ENCODE assay signal across 9 mouse cellular contexts in genomic region chr4:138272011-138272997, GRCm38 (mm10). TPM values are rescaled to one million over a fixed set of nuclear protein-coding genes. Genes with fewer than 3 reads are reported as not detected.
DNase-seq lines count a peak whose midpoint lies in the region; ATAC-seq lines count a peak whose summit lies in the region.
"Had no signal": no experiment of that assay in that cellular context is flagged by ENCODE, and none has a peak within 500 bp of the region (broad histone marks: within the 10 kb centered on the region; RNA-seq: fewer than 3 reads in every experiment).

No protein-coding gene starts in this region.

- no peaks in the 10 kb centered on the region for H3K27me3 ChIP-seq in kidney, embryonic 14.5 days (ENCODE audit: control insufficient read depth, insufficient read depth, low read length)
- H3K27me3 ChIP-seq in embryonic facial prominence, embryonic 15.5 days: no peaks in the 10 kb centered on the region
- no peaks in the 10 kb centered on the region for H3K27me3 ChIP-seq in intestine, embryonic 15.5 days (replicated peaks)

- 65% methylated on average over 14 of the region's 14 CpGs for WGBS in kidney, embryonic 14.5 days
- 52% methylated on average over 14 of the region's 14 CpGs for WGBS in embryonic facial prominence, embryonic 15.5 days
- WGBS in intestine, embryonic 15.5 days: 58% methylated on average over 14 of the region's 14 CpGs

- no peak overlapping the region for H3K4me3 ChIP-seq in kidney, embryonic 14.5 days (ENCODE audit: low read length)
- H3K4me3 ChIP-seq in embryonic facial prominence, embryonic 15.5 days (replicated peaks): no peak overlapping the region
- no peak overlapping the region for H3K4me3 ChIP-seq in intestine, embryonic 15.5 days (replicated peaks)
- H3K4me3 ChIP-seq: megakaryocyte, embryonic 14.5 days had no signal

- peak; percentile 43; the same call in 1 of the 2 replicates for ATAC-seq in kidney, embryonic 14.5 days (ENCODE audit: low FRiP score, low TSS enrichment)
- ATAC-seq in embryonic facial prominence, embryonic 15.5 days (ENCODE audit: insufficient number of reproducible peaks, low FRiP score, low TSS enrichment, low read depth): peak; percentile 77
- peak; percentile 63; the same call in 1 of the 2 replicates for ATAC-seq in intestine, embryonic 15.5 days
- no peak for ATAC-seq in megakaryocyte-erythroid progenitor cell, adult 5-6 weeks (replicated peaks; ENCODE audit: low FRiP score, low TSS enrichment, poor library complexity, severe bottlenecking)

- no peak overlapping the region for H3K4me2 ChIP-seq in kidney, embryonic 14.5 days (replicated peaks; ENCODE audit: low read depth, low read length)
- no peak overlapping the region for H3K4me2 ChIP-seq in embryonic facial prominence, embryonic 15.5 days (replicated peaks)
- H3K4me2 ChIP-seq in intestine, embryonic 15.5 days (replicated peaks): no peak overlapping the region

- H3K27ac ChIP-seq in kidney, embryonic 14.5 days (ENCODE audit: low read depth, low read length): no peak overlapping the region
- H3K27ac ChIP-seq in embryonic facial prominence, embryonic 15.5 days (replicated peaks): no peak overlapping the region
- H3K27ac ChIP-seq in intestine, embryonic 15.5 days: no peak overlapping the region

- H3K9me3 ChIP-seq in kidney, embryonic 14.5 days (ENCODE audit: control insufficient read depth, low read length): no peaks in the 10 kb centered on the region
- no peaks in the 10 kb centered on the region for H3K9me3 ChIP-seq in embryonic facial prominence, embryonic 15.5 days (replicated peaks)
- no peaks in the 10 kb centered on the region for H3K9me3 ChIP-seq in intestine, embryonic 15.5 days

- DNase-seq in kidney, adult 18-20 months: no peak
- peak; percentile 55 for DNase-seq in lung, postnatal 36 days
- DNase-seq in T-cell, adult 2 months (ENCODE audit: low spot score): no peak
- DNase-seq in adrenal gland, postnatal 4 days (ENCODE audit: low spot score in 2 of 2): no peak

- H3K36me3 ChIP-seq in kidney, embryonic 14.5 days (ENCODE audit: control insufficient read depth, insufficient read depth, low read length): no peaks in the 10 kb centered on the region
- H3K36me3 ChIP-seq in embryonic facial prominence, embryonic 15.5 days: no peaks in the 10 kb centered on the region
- no peaks in the 10 kb centered on the region for H3K36me3 ChIP-seq in intestine, embryonic 15.5 days

- H3K9ac ChIP-seq in kidney, embryonic 14.5 days (ENCODE audit: low read depth, low read length): no peak overlapping the region
- no peak overlapping the region for H3K9ac ChIP-seq in embryonic facial prominence, embryonic 15.5 days
- no peak overlapping the region for H3K9ac ChIP-seq in intestine, embryonic 15.5 days

- no peaks in the 10 kb centered on the region for H3K4me1 ChIP-seq in kidney, embryonic 14.5 days (ENCODE audit: control insufficient read depth, insufficient read depth, low read length)
- peaks cover 7% of the 10 kb centered on the region; the same call in 1 of the 2 replicates for H3K4me1 ChIP-seq in embryonic facial prominence, embryonic 15.5 days
- H3K4me1 ChIP-seq in intestine, embryonic 15.5 days (replicated peaks): 0 out of 2 replicates have a peak, but pooled peaks cover 3% of the 10 kb centered on the region

RNA-seq across cellular contexts. Expression of gene Kif17, which starts 22.1 kb away (rescaled TPM):
- 0.81 and 0.99 TPM in 2 replicates for polyA plus RNA-seq in kidney, embryonic 14.5 days (2014; fragmentation: Nextera tagmentation; extraction: Ambion mirVana)
- 2.0 and 2.3 TPM in 2 replicates for polyA plus RNA-seq in embryonic facial prominence, embryonic 15.5 days (2015; fragmentation: Nextera tagmentation; extraction: Ambion mirVana)
- 0.83 and 0.95 TPM in 2 replicates for polyA plus RNA-seq in intestine, embryonic 15.5 days (2015; fragmentation: Nextera tagmentation; extraction: Ambion mirVana)
- total RNA-seq in megakaryocyte-erythroid progenitor cell, adult 5-6 weeks (2014; fragmentation: Nextera tagmentation): 0.37 and 0.62 TPM in 2 replicates
- total RNA-seq in megakaryocyte-erythroid progenitor cell, adult 5-6 weeks (2017): 1.3 TPM in 1 of 2 replicates, not detected in the other
- total RNA-seq in adrenal gland, postnatal 4 days (2021): 1 to 10 TPM; 5.6 to 6.7 TPM

RNA-seq across cellular contexts. Expression of gene Sh2d5, which starts 22.1 kb away (rescaled TPM):
- 0.47 and 0.60 TPM in 2 replicates for polyA plus RNA-seq in kidney, embryonic 14.5 days (2014; fragmentation: Nextera tagmentation; extraction: Ambion mirVana)
- polyA plus RNA-seq in embryonic facial prominence, embryonic 15.5 days (2015; fragmentation: Nextera tagmentation; extraction: Ambion mirVana): 0.49 and 0.50 TPM in 2 replicates
- polyA plus RNA-seq in intestine, embryonic 15.5 days (2015; fragmentation: Nextera tagmentation; extraction: Ambion mirVana): 0.62 and 0.69 TPM in 2 replicates
- total RNA-seq in megakaryocyte-erythroid progenitor cell, adult 5-6 weeks (2014; fragmentation: Nextera tagmentation): 1.7 and 1.9 TPM in 2 replicates
- total RNA-seq in megakaryocyte-erythroid progenitor cell, adult 5-6 weeks (2017): 1.8 and 2.7 TPM in 2 replicates
- 1 to 10 TPM; 3.7 to 4.5 TPM for total RNA-seq in adrenal gland, postnatal 4 days (2021)

RNA-seq across cellular contexts. Expression of gene Ddost, which starts 32.2 kb away (rescaled TPM):
- 299 and 332 TPM in 2 replicates for polyA plus RNA-seq in kidney, embryonic 14.5 days (2014; fragmentation: Nextera tagmentation; extraction: Ambion mirVana)
- 361 and 369 TPM in 2 replicates for polyA plus RNA-seq in embryonic facial prominence, embryonic 15.5 days (2015; fragmentation: Nextera tagmentation; extraction: Ambion mirVana)
- 379 and 414 TPM in 2 replicates for polyA plus RNA-seq in intestine, embryonic 15.5 days (2015; fragmentation: Nextera tagmentation; extraction: Ambion mirVana)
- 113 and 127 TPM in 2 replicates for total RNA-seq in megakaryocyte-erythroid progenitor cell, adult 5-6 weeks (2014; fragmentation: Nextera tagmentation)
- 84.1 and 122 TPM in 2 replicates for total RNA-seq in megakaryocyte-erythroid progenitor cell, adult 5-6 weeks (2017)
- 100 to 1,000 TPM; 165 to 169 TPM for total RNA-seq in adrenal gland, postnatal 4 days (2021)

RNA-seq across cellular contexts. Expression of gene Pink1, which starts 53.8 kb away (rescaled TPM):
- polyA plus RNA-seq in kidney, embryonic 14.5 days (2014; fragmentation: Nextera tagmentation; extraction: Ambion mirVana): 25.7 and 27.1 TPM in 2 replicates
- polyA plus RNA-seq in embryonic facial prominence, embryonic 15.5 days (2015; fragmentation: Nextera tagmentation; extraction: Ambion mirVana): 65.2 and 67.0 TPM in 2 replicates
- 35.9 and 36.1 TPM in 2 replicates for polyA plus RNA-seq in intestine, embryonic 15.5 days (2015; fragmentation: Nextera tagmentation; extraction: Ambion mirVana)
- 21.8 and 27.8 TPM in 2 replicates for total RNA-seq in megakaryocyte-erythroid progenitor cell, adult 5-6 weeks (2014; fragmentation: Nextera tagmentation)
- total RNA-seq in megakaryocyte-erythroid progenitor cell, adult 5-6 weeks (2017): 20.6 and 38.0 TPM in 2 replicates
- total RNA-seq in adrenal gland, postnatal 4 days (2021): 100 to 1,000 TPM; 153 to 158 TPM

RNA-seq across cellular contexts. Expression of gene Hp1bp3, which starts 56.2 kb away (rescaled TPM):
- polyA plus RNA-seq in kidney, embryonic 14.5 days (2014; fragmentation: Nextera tagmentation; extraction: Ambion mirVana): 124 and 176 TPM in 2 replicates
- polyA plus RNA-seq in embryonic facial prominence, embryonic 15.5 days (2015; fragmentation: Nextera tagmentation; extraction: Ambion mirVana): 153 and 157 TPM in 2 replicates
- 110 and 129 TPM in 2 replicates for polyA plus RNA-seq in intestine, embryonic 15.5 days (2015; fragmentation: Nextera tagmentation; extraction: Ambion mirVana)
- total RNA-seq in megakaryocyte-erythroid progenitor cell, adult 5-6 weeks (2014; fragmentation: Nextera tagmentation): 131 and 139 TPM in 2 replicates
- 178 and 269 TPM in 2 replicates for total RNA-seq in megakaryocyte-erythroid progenitor cell, adult 5-6 weeks (2017)
- total RNA-seq in adrenal gland, postnatal 4 days (2021): 100 to 1,000 TPM; 212 to 217 TPM
